Mouse (Mus musculus): Measurements from ENCODE around the gene Ftsj3.

DNA sequence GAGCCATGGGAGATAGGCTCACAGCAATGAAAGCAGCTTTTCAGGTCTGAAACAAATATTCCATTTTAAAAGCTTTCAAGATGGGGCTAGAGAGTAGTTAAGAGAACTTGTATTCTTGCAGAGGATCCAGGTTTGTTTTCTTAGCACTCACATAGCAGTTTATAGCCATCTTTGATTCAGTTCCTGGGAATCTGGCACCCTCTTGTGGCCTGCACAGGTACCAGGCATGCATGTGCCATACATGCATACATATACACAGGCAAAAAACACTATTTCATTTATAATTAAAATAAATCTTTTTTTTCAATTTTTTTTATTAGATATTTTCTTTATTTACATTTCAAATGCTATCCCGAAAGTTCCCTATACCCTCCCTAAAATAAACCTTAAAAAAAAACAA, 9.0 kb downstream of the Ftsj3 start:
- TF ChIP-seq POLR2A (IDR thresholded peaks at IDR 0.05; ENCODE audit: borderline replicate concordance, control insufficient read depth, low read depth, low read length) (no peak), CTCF (IDR thresholded peaks at IDR 0.05; ENCODE audit: control insufficient read depth, insufficient read depth, low read length) (peak; percentile 52)
